Mouse (Mus musculus): ENCODE measurements around the gene Uqcr10. TPM values are rescaled to one million over a fixed set of nuclear protein-coding genes. Genes with fewer than 3 reads are reported as not detected.
"Not testable (repeated sequence)": the region's sequence is repeated elsewhere in the genome, so short reads cannot be mapped to it uniquely, and the experiment has no call there.

Gene Uqcr10
- polyA plus RNA-seq, 1 experiment from 2014 or later: 495 TPM

DNA sequence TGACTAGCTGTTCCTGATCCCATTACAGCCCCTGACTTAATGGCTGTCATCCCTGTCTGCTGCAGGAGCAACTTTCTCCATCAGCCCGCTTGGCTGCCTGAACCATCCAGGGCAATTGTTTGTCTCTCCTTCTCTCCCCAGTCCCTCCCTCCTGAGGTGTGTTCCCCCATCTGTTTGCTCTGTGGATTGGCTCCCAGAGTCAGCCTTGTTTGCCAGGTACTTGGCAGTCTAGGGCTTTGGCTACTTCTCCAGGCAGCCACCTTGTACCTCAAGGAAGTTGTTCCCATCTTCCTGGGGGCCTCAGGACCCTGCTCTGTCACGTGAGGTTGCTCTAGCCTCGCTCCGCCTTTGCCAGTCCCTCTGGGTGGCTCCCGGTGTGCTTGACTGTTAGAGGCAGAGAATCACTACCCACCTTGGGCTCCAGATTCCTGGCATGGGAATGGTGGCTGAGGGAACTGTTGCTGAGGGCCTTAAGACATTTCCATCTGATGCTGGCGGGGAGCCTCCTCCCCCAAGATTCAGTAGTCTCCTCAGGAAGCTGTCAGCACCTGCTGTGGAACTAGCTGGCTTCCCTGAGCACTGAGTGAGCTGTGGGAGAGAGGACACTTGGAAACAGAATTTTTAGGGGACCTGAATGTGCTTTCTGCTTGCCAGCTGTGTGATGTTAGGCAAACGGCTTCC lies 16.9 kb upstream of the Uqcr10 start:
- H3K27ac ChIP-seq (replicated peaks; ENCODE audit: low read depth, low read length): no peak overlapping the region
- WGBS: 64% methylated on average over 7 of the region's 7 CpGs

DNA sequence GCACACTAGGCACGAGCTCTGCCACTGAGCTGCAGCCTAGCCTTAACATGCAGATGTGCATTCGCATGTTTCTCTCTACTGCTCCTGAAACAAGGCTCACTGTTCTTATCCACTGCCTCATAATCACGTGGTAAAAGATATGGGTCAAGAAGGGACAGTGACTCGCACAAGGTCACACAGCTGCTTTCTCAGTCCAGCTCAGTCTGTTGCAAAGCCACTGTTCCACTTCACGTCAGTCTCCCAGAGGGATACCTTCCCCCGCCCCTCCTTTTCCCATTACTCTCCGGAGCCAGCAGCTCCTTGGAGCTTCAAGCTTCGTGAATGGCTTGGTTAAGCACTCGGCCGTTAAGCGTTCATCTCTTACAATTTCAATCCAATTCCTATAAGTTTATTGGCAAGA lies 16.3 kb upstream of the Uqcr10 start:
- ATAC-seq (ENCODE audit: low FRiP score, low TSS enrichment): no peak
- H3K27me3 ChIP-seq (ENCODE audit: control insufficient read depth, insufficient read depth, low read length): no peaks in the 10 kb centered on the region
- H3K4me3 ChIP-seq (replicated peaks; ENCODE audit: low read depth, low read length): no peak overlapping the region
- H3K9me3 ChIP-seq (ENCODE audit: control insufficient read depth, low read length): no peaks in the 10 kb centered on the region
- no peak overlapping the region for H3K4me2 ChIP-seq (ENCODE audit: low read length)
- peak; percentile 27 for DNase-seq
- peaks cover 25% of the 10 kb centered on the region for H3K36me3 ChIP-seq (ENCODE audit: control insufficient read depth, insufficient read depth, low read length)
- H3K9ac ChIP-seq (replicated peaks; ENCODE audit: low read length): no peak overlapping the region
- 60% methylated on average over 11 of the region's 11 CpGs for WGBS
- H3K4me1 ChIP-seq (ENCODE audit: control insufficient read depth, insufficient read depth, low read length): no peaks in the 10 kb centered on the region
- H3K27ac ChIP-seq (replicated peaks; ENCODE audit: low read depth, low read length): no peak overlapping the region

More for the DNA sequence above, 16.9 kb upstream of the Uqcr10 start:
- Histone ChIP-seq H3K4me1 (ENCODE audit: control insufficient read depth, insufficient read depth, low read length) (no peaks in the 10 kb centered on the region), H3K4me3 (replicated peaks; ENCODE audit: low read depth, low read length) (no peak overlapping the region), H3K27me3 (ENCODE audit: control insufficient read depth, insufficient read depth, low read length) (no peaks in the 10 kb centered on the region), H3K36me3 (ENCODE audit: control insufficient read depth, insufficient read depth, low read length) (peaks cover 28% of the 10 kb centered on the region), H3K9ac (replicated peaks; ENCODE audit: low read length) (no peak overlapping the region), H3K4me2 (ENCODE audit: low read length) (no peak overlapping the region), H3K9me3 (ENCODE audit: control insufficient read depth, low read length) (no peaks in the 10 kb centered on the region)
- ATAC-seq (ENCODE audit: low FRiP score, low TSS enrichment) (no peak), DNase-seq (no peak)

DNA sequence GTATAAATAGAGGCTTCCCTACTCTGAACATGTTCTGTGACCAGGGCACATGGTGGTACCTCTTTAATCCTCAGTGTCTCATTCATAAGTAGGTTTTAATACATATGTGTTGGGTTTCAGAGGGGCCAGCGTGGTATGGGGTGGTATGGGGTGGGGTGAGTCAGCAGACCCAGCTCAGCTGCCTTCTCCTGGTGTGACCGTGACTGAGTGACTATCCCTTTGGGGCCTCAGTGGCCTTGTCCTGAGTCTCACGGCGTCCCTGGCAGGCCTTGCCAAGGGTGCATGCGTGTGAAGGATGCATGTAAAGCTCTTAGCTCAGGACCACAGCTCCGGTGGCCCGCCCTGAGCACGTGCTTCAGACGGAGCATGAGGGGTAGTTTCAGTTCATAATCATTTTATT lies 15.8 kb upstream of the Uqcr10 start:
- Histone ChIP-seq H3K27ac (replicated peaks; ENCODE audit: low read depth, low read length) (no peak overlapping the region), H3K36me3 (ENCODE audit: control insufficient read depth, insufficient read depth, low read length) (peaks cover 20% of the 10 kb centered on the region; the same call in 1 of the 2 replicates), H3K27me3 (ENCODE audit: control insufficient read depth, insufficient read depth, low read length) (no peaks in the 10 kb centered on the region), H3K9me3 (ENCODE audit: control insufficient read depth, low read length) (no peaks in the 10 kb centered on the region), H3K4me2 (ENCODE audit: low read length) (no peak overlapping the region), H3K9ac (replicated peaks; ENCODE audit: low read length) (no peak overlapping the region), H3K4me3 (replicated peaks; ENCODE audit: low read depth, low read length) (no peak overlapping the region), H3K4me1 (ENCODE audit: control insufficient read depth, insufficient read depth, low read length) (no peaks in the 10 kb centered on the region)
- no peak for DNase-seq
- no peak for ATAC-seq (ENCODE audit: low FRiP score, low TSS enrichment)
- 88% methylated on average over 9 of the region's 9 CpGs for WGBS

DNA sequence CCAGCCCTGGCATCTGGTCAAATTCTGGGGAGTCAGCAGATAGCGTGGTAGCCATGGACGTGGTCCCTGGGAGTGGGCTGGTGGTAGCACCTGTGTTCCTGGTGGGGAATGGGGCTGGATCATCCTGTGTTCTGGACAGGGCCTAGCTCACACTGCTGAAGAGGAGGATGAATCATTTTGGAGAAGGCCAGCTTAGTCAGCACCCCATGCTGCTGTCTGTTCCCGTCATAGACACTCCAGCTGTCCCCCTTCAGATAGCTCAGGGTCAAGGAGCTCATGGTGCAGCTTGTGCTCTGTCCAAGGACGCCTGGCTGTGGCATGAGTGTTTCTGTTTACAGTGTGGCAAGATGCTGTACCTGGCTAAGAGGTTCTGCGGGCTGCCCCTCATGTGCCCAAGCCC lies 14.4 kb upstream of the Uqcr10 start:
- Histone ChIP-seq H3K27ac (replicated peaks; ENCODE audit: low read depth, low read length) (no peak overlapping the region), H3K4me2 (ENCODE audit: low read length) (no peak overlapping the region), H3K27me3 (ENCODE audit: control insufficient read depth, insufficient read depth, low read length) (no peaks in the 10 kb centered on the region), H3K4me1 (ENCODE audit: control insufficient read depth, insufficient read depth, low read length) (no peaks in the 10 kb centered on the region), H3K9ac (replicated peaks; ENCODE audit: low read length) (no peak overlapping the region), H3K4me3 (replicated peaks; ENCODE audit: low read depth, low read length) (no peak overlapping the region), H3K9me3 (ENCODE audit: control insufficient read depth, low read length) (no peaks in the 10 kb centered on the region), H3K36me3 (ENCODE audit: control insufficient read depth, insufficient read depth, low read length) (peaks cover 9% of the 10 kb centered on the region; the same call in 1 of the 2 replicates)
- no peak for DNase-seq
- no peak for ATAC-seq (ENCODE audit: low FRiP score, low TSS enrichment)
- 84% methylated on average over 5 of the region's 5 CpGs for WGBS

DNA sequence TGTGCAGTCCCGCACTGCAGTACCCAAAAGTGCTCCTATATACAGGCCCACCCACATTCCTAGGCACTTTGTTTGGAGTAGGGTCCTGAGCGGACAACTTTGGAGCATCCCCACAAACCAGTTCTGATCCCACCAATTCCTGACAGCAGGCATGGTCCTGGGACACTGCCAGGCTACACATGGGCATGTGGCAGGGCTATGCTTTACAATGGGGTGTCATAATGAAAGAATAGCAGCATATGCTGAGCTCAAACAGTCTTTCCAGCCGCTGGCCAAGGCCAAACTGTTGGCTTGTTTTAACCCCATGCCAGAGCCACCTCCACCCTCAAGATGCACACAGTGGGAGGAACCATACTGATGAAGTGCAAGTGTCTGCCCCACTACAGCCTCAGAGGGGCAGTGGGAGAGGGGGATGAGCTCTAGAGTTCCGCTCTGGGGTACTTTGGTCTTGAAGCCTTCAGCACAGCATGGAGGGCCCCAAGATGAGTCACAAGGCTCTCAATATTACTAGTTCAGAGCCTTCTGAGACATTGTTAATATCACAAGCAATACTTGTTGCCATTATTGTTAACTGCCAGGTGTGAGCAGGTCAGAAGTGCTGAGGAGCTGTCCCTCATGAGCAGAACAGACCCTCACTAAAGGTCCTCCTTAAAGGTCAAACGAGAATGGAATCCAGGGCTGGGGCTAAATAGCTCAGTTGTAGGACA lies 12.5 kb upstream of the Uqcr10 start:
- H3K4me3 ChIP-seq (replicated peaks; ENCODE audit: low read depth, low read length): no peak overlapping the region
- ATAC-seq (ENCODE audit: low FRiP score, low TSS enrichment) (no peak), DNase-seq (no peak)
- H3K36me3 ChIP-seq (ENCODE audit: control insufficient read depth, insufficient read depth, low read length): no peaks in the 10 kb centered on the region
- no peak overlapping the region for H3K9ac ChIP-seq (replicated peaks; ENCODE audit: low read length)
- no peak overlapping the region for H3K27ac ChIP-seq (replicated peaks; ENCODE audit: low read depth, low read length)
- no peaks in the 10 kb centered on the region for H3K27me3 ChIP-seq (ENCODE audit: control insufficient read depth, insufficient read depth, low read length)
- H3K4me1 ChIP-seq (ENCODE audit: control insufficient read depth, insufficient read depth, low read length): no peaks in the 10 kb centered on the region
- H3K4me2 ChIP-seq (ENCODE audit: low read length): no peak overlapping the region
- WGBS: 89% methylated on average over 5 of the region's 5 CpGs
- no peaks in the 10 kb centered on the region for H3K9me3 ChIP-seq (ENCODE audit: control insufficient read depth, low read length)

DNA sequence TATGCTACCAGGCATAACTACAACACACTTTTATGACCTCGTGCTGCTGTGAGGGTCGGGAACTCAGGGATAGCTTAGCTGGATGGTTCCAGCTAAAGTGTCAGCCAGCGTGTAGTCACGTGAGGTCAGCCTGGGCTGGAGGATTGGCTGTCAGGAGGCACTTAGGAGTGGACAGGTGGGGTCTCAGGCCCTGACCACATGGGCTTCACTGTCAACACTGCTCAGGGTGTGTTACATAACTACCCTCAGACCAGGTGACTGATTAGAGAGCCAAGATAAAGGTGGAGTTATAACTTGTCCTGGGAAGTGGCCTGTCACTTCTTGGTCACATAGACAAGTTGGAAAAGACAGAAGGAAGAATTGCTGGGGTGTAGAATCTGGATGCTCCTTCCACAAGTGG lies 11.5 kb upstream of the Uqcr10 start:
- no peaks in the 10 kb centered on the region for H3K36me3 ChIP-seq (ENCODE audit: control insufficient read depth, insufficient read depth, low read length)
- H3K27me3 ChIP-seq (ENCODE audit: control insufficient read depth, insufficient read depth, low read length): no peaks in the 10 kb centered on the region
- no peak overlapping the region for H3K27ac ChIP-seq (replicated peaks; ENCODE audit: low read depth, low read length)
- DNase-seq: no peak
- no peak for ATAC-seq (ENCODE audit: low FRiP score, low TSS enrichment)
- 93% methylated on average over 4 of the region's 4 CpGs for WGBS
- no peaks in the 10 kb centered on the region for H3K9me3 ChIP-seq (ENCODE audit: control insufficient read depth, low read length)
- no peaks in the 10 kb centered on the region for H3K4me1 ChIP-seq (ENCODE audit: control insufficient read depth, insufficient read depth, low read length)
- no peak overlapping the region for H3K4me3 ChIP-seq (replicated peaks; ENCODE audit: low read depth, low read length)
- no peak overlapping the region for H3K4me2 ChIP-seq (ENCODE audit: low read length)
- H3K9ac ChIP-seq (replicated peaks; ENCODE audit: low read length): no peak overlapping the region

DNA sequence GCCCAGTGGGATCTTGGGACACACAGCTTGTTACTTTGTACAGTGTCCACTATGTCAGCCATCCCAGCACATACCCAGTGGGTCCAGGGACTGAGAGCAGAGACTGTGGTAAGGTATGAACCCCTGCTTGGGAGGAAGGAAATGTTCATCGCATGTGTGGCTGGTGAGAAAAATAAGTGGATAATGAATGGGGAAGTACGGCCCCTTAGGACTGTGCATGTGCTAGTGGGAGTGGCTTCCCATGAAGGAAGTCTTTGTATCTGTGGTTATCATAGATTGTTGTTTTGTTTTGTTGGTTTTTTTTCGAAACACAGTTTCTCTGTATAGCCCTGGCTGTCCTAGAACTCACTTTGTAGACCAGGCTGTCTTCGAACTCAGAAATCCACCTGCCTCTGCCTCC lies 10.6 kb upstream of the Uqcr10 start:
- H3K4me1 ChIP-seq (ENCODE audit: control insufficient read depth, insufficient read depth, low read length): no peaks in the 10 kb centered on the region
- no peak overlapping the region for H3K27ac ChIP-seq (replicated peaks; ENCODE audit: low read depth, low read length)
- H3K9me3 ChIP-seq (ENCODE audit: control insufficient read depth, low read length): no peaks in the 10 kb centered on the region
- no peaks in the 10 kb centered on the region for H3K36me3 ChIP-seq (ENCODE audit: control insufficient read depth, insufficient read depth, low read length)
- WGBS: 89% methylated on average over 4 of the region's 4 CpGs
- H3K27me3 ChIP-seq (ENCODE audit: control insufficient read depth, insufficient read depth, low read length): no peaks in the 10 kb centered on the region
- ATAC-seq (ENCODE audit: low FRiP score, low TSS enrichment): no peak
- no peak for DNase-seq
- H3K9ac ChIP-seq (replicated peaks; ENCODE audit: low read length): no peak overlapping the region
- no peak overlapping the region for H3K4me3 ChIP-seq (replicated peaks; ENCODE audit: low read depth, low read length)
- H3K4me2 ChIP-seq (ENCODE audit: low read length): no peak overlapping the region

DNA sequence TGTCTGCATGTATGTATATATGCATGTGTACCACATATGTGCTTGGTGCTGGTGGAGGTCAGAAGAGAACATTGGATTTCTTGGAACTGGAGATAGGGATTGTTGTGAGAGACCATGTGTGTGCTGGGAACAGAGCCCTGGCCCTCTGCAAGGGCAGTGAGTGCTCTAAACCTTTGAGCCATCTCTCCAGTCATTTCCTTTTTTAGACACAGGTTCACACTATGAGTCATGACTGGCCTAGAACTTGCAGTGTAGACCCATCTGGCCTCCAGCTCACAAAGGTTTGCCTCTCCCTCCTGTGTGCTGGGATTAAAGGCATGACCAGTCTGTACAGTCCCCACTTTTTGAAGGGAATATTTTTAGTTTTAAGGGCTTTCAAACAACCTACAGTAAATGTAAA lies 8.7 kb upstream of the Uqcr10 start:
- Histone ChIP-seq H3K4me3 (replicated peaks; ENCODE audit: low read depth, low read length) (no peak overlapping the region), H3K9ac (replicated peaks; ENCODE audit: low read length) (no peak overlapping the region), H3K27me3 (ENCODE audit: control insufficient read depth, insufficient read depth, low read length) (no peaks in the 10 kb centered on the region), H3K27ac (replicated peaks; ENCODE audit: low read depth, low read length) (no peak overlapping the region), H3K36me3 (ENCODE audit: control insufficient read depth, insufficient read depth, low read length) (no peaks in the 10 kb centered on the region), H3K4me1 (ENCODE audit: control insufficient read depth, insufficient read depth, low read length) (no peaks in the 10 kb centered on the region), H3K9me3 (ENCODE audit: control insufficient read depth, low read length) (no peaks in the 10 kb centered on the region), H3K4me2 (ENCODE audit: low read length) (no peak overlapping the region)
- no peak for DNase-seq
- no peak for ATAC-seq (ENCODE audit: low FRiP score, low TSS enrichment)

DNA sequence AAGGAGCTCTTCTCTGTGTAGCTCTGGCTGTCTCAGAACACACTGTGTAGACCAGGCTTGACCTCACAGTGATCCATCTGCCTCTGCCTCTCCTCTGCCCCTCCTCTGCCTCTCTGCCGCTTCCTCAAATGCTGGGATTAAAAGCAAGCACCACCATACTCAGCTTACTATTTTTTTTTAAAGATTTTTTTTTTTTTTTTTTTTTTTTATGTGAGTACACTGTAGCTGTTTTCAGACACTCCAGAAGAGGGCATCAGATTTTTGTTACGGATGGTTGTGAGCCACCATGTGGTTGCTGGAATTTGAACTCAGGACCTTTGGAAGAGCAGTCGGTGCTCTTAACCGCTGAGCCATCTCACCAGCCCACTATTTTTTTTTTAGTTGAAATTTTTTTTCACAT lies 6.0 kb upstream of the Uqcr10 start:
- not testable (repeated sequence) for H3K4me3 ChIP-seq (replicated peaks; ENCODE audit: low read depth, low read length); H3K9me3 ChIP-seq (ENCODE audit: control insufficient read depth, low read length); DNase-seq; ATAC-seq (ENCODE audit: low FRiP score, low TSS enrichment); H3K36me3 ChIP-seq (ENCODE audit: control insufficient read depth, insufficient read depth, low read length); H3K27ac ChIP-seq (replicated peaks; ENCODE audit: low read depth, low read length); H3K4me1 ChIP-seq (ENCODE audit: control insufficient read depth, insufficient read depth, low read length); H3K27me3 ChIP-seq (ENCODE audit: control insufficient read depth, insufficient read depth, low read length); H3K9ac ChIP-seq (replicated peaks; ENCODE audit: low read length); H3K4me2 ChIP-seq (ENCODE audit: low read length)
- WGBS: 87% methylated on average over 4 of the region's 4 CpGs

All from midbrain, embryonic 14.5 days (tissue).